Mouse (Mus musculus) testis, adult 2 months (tissue): ENCODE results near the gene Spock1. TPM values are rescaled to one million over a fixed set of nuclear protein-coding genes. Genes with fewer than 3 reads are reported as not detected.

Source experiments
- H3K27ac ChIP-seq: fragments of 200-500 bp; 2 replicates; pipeline ENCODE4 v1.5.1; 2012; ENCODE audit warnings: low read depth, low read length; ENCODE audit not compliant: control insufficient read depth, insufficient read depth
- H3K27me3 ChIP-seq: fragments of 200-500 bp; 2 replicates; pipeline ENCODE4 v1.6.1; 2012; ENCODE audit warnings: mild to moderate bottlenecking, low read length, moderate library complexity; ENCODE audit not compliant: control insufficient read depth, insufficient read depth
- H3K36me3 ChIP-seq: fragments of 200-500 bp; 2 replicates; pipeline ENCODE4 v1.6.1; 2012; ENCODE audit warnings: mild to moderate bottlenecking, low read length; ENCODE audit not compliant: control insufficient read depth, insufficient read depth
- H3K4me1 ChIP-seq: fragments of 200-500 bp; 2 replicates; pipeline ENCODE4 v1.6.1; 2012; ENCODE audit warnings: low read length; ENCODE audit not compliant: control insufficient read depth, insufficient read depth
- H3K4me3 ChIP-seq: fragments of 200-500 bp; 2 replicates; pipeline ENCODE4 v1.5.1; 2012; ENCODE audit warnings: low read depth, mild to moderate bottlenecking, low read length, moderate library complexity, mixed read lengths; ENCODE audit not compliant: control insufficient read depth
- CTCF ChIP-seq: fragments of 200-500 bp; IDR thresholded peaks from 2 replicates; pipeline ENCODE4 v1.5.1; 2012; ENCODE audit warnings: low read depth, mild to moderate bottlenecking, inconsistent platforms, low read length, moderate library complexity; ENCODE audit not compliant: control insufficient read depth, insufficient read depth, insufficient replicate concordance
- POLR2A ChIP-seq: fragments of 200-500 bp; IDR thresholded peaks from 2 replicates; pipeline ENCODE4 v1.6.1; 2012; ENCODE audit warnings: low read depth, mild to moderate bottlenecking, inconsistent platforms, low read length, moderate library complexity; ENCODE audit not compliant: control insufficient read depth
- polyA plus RNA-seq: library from polyadenylated mRNA; depleted of rRNA; stranded (reverse); fragments of >200 nt; gene quantifications from 2 replicates; pipeline ENCODE4 v1.2.3, GENCODE M21; 2012

The Spock1 gene
- polyA plus RNA-seq, 1 experiment: 0.70 TPM

- TF ChIP-seq POLR2A: no peak
- no peak for TF ChIP-seq CTCF
- H3K4me3 ChIP-seq: no peak overlapping the region
- no peaks in the 10 kb centered on the region for H3K4me1 ChIP-seq
- H3K27ac ChIP-seq: no peak overlapping the region
- no peaks in the 10 kb centered on the region for H3K36me3 ChIP-seq
- H3K27me3 ChIP-seq: no peaks in the 10 kb centered on the region
Measured at GRCm38 (mm10) chr13:57889708-57890107, 18.4 kb downstream of the Spock1 start.

- H3K27me3 ChIP-seq: no peaks in the 10 kb centered on the region
- no peaks in the 10 kb centered on the region for H3K36me3 ChIP-seq
- no peak overlapping the region for H3K27ac ChIP-seq
- no peak overlapping the region for H3K4me3 ChIP-seq
- TF ChIP-seq POLR2A: no peak
- no peak for TF ChIP-seq CTCF
- H3K4me1 ChIP-seq: no peaks in the 10 kb centered on the region
Measured at GRCm38 (mm10) chr13:57889050-57889449, 19.1 kb downstream of the Spock1 start.

GRCm38 (mm10) chr13:57879817-57880216, 28.3 kb downstream of the Spock1 start:
- Histone ChIP-seq H3K4me1 (peaks cover 3% of the 10 kb centered on the region), H3K27me3 (no peaks in the 10 kb centered on the region), H3K27ac (no peak overlapping the region), H3K4me3 (no peak overlapping the region), H3K36me3 (no peaks in the 10 kb centered on the region)
- TF ChIP-seq CTCF: no peak
- TF ChIP-seq POLR2A: no peak

DNA sequence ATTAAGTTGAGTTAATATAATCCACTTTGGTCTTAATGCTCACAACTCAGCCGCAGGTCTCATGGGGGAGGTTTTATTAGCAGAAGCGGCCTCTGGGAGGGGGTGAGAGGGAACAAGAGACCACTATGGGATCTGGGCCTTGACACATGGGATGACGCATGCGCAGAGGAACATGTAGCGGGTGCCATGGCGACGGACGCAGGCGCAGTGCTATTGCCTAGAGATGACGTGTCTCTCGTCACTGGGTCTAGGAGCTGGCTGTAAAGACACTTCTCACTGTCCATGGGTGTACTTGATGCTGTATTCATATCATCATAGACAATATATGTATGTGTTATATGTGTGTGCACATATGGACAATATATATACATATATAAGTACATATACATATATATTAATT, 29.3 kb downstream of the Spock1 start:
- peaks cover 3% of the 10 kb centered on the region for H3K4me1 ChIP-seq
- no peak overlapping the region for H3K4me3 ChIP-seq
- no peaks in the 10 kb centered on the region for H3K27me3 ChIP-seq
- TF ChIP-seq CTCF: no peak
- peak; percentile 34; the same call in 1 of the 2 replicates for TF ChIP-seq POLR2A
- H3K36me3 ChIP-seq: no peaks in the 10 kb centered on the region
- no peak overlapping the region for H3K27ac ChIP-seq

- TF ChIP-seq POLR2A (no peak), CTCF (no peak)
- Histone ChIP-seq H3K4me3 (no peak overlapping the region), H3K36me3 (no peaks in the 10 kb centered on the region), H3K4me1 (peaks cover 3% of the 10 kb centered on the region), H3K27ac (no peak overlapping the region), H3K27me3 (no peaks in the 10 kb centered on the region)
Measured at GRCm38 (mm10) chr13:57877782-57878181, 30.4 kb downstream of the Spock1 start.

DNA sequence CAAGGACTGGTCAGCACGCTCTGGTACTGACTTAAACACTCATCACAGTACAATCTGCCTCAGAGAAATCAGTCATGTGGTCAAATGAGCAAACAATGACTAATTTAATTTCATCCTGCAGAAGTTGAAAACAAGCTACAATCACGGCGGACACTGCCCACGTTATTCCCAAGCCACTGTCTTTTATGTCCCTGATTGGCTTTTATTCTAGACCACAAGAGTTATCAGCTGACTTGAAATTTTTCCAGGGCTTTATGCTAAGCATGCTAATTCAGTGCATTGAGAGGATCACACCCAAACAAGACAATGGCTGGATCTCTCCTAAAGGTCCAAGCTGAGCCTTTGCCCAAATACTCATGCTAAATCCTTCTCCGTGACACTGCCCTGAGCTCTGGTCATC, 31.2 kb downstream of the Spock1 start:
- H3K27ac ChIP-seq: no peak overlapping the region

DNA sequence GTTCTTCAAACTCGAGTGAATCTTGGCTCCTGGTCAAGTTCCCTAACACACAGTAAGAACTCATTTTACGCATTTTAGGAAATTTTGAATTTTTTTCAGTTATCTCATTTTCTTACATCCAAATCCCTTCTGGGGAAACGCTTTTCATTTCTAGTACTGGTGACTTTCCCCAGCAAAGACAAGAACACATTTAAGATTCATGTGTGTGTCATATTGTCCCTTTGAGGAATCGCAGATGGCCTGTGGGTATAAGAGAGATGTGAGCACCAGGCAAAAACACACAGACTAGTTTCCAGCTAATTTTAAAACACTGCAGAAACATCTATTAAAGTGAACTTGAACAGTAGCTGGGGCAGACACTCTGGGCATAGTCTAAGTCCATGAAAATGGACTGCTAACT, 38.1 kb downstream of the Spock1 start:
- Histone ChIP-seq H3K4me3 (no peak overlapping the region), H3K27ac (no peak overlapping the region), H3K36me3 (no peaks in the 10 kb centered on the region), H3K4me1 (no peaks in the 10 kb centered on the region), H3K27me3 (no peaks in the 10 kb centered on the region)
- no peak for TF ChIP-seq POLR2A
- TF ChIP-seq CTCF: no peak

More for the DNA sequence above, 31.2 kb downstream of the Spock1 start:
- no peaks in the 10 kb centered on the region for H3K36me3 ChIP-seq
- TF ChIP-seq CTCF (no peak), POLR2A (no peak)
- no peak overlapping the region for H3K4me3 ChIP-seq
- H3K4me1 ChIP-seq: peaks cover 3% of the 10 kb centered on the region
- H3K27me3 ChIP-seq: no peaks in the 10 kb centered on the region

DNA sequence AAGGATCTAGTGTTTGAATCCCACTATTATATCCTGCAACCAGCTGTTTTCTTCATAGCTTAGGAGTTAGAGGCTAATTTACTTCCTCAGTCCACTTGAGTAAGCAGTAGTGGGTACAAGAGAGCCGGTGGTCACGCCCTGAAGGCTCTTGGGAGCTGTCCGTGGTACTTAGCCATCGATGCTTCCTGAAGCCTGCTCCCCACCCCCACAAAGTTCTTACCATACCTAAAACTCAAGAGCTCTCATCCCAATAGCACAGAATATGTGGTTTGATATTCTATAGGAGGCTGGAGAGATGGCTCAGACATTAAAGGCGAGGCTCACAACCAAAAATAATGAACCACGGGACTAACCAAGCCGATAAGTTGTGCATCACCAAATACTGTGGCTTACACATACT, 40.5 kb downstream of the Spock1 start:
- Histone ChIP-seq H3K27me3 (no peaks in the 10 kb centered on the region), H3K4me3 (no peak overlapping the region), H3K27ac (no peak overlapping the region), H3K4me1 (no peaks in the 10 kb centered on the region), H3K36me3 (no peaks in the 10 kb centered on the region)
- TF ChIP-seq CTCF (no peak), POLR2A (no peak)
